Mouse (Mus musculus) hindbrain, embryonic 15.5 days (tissue): Measurements from ENCODE around the gene Olfr1164. TPM values are rescaled to one million over a fixed set of nuclear protein-coding genes. Genes with fewer than 3 reads are reported as not detected.

ENCODE experiments used
- ATAC-seq: fragments of 200-750 bp; cut with Nextera tagmentation; 2 replicates; pipeline ENCODE4 v1.8.0; 2017; ENCODE audit warnings: low read depth, moderate number of reproducible peaks, moderate TSS enrichment; ENCODE audit not compliant: low FRiP score
- H3K27ac ChIP-seq: fragments of 300-500 bp; sonication (generic); replicated peaks from 2 replicates; pipeline ENCODE4 v1.5.1; 2015; ENCODE audit warnings: mild to moderate bottlenecking, inconsistent platforms
- H3K27me3 ChIP-seq: fragments of 300-500 bp; sonication (generic); 2 replicates; pipeline ENCODE4 v1.6.1; 2015; ENCODE audit warnings: control low read depth, inconsistent platforms
- H3K36me3 ChIP-seq: fragments of 300-500 bp; sonication (generic); 2 replicates; pipeline ENCODE4 v1.6.1; 2015; ENCODE audit warnings: control low read depth, inconsistent platforms
- H3K4me1 ChIP-seq: fragments of 300-500 bp; sonication (generic); replicated peaks from 2 replicates; pipeline ENCODE4 v1.6.1; 2015; ENCODE audit warnings: control low read depth, inconsistent platforms
- H3K4me2 ChIP-seq: fragments of 300-500 bp; sonication (generic); 2 replicates; pipeline ENCODE4 v1.6.1; 2015; ENCODE audit warnings: moderate library complexity, mild to moderate bottlenecking, inconsistent platforms
- H3K4me3 ChIP-seq: fragments of 300-500 bp; sonication (generic); 2 replicates; pipeline ENCODE4 v1.5.1; 2015; ENCODE audit warnings: mild to moderate bottlenecking, inconsistent platforms
- H3K9ac ChIP-seq: fragments of 300-500 bp; sonication (generic); 2 replicates; pipeline ENCODE4 v1.6.1; 2015; ENCODE audit warnings: inconsistent platforms
- H3K9me3 ChIP-seq: fragments of 300-500 bp; sonication (generic); 2 replicates; pipeline ENCODE4 v1.6.1; 2016; ENCODE audit warnings: control low read depth, inconsistent platforms
- WGBS: fragments of 180-500 bp; shearing (Covaris S2); methylation state at CpG from one replicate; pipeline ENCODE4 v1.1.7; 2015; 5-methylcytosine and 5-hydroxymethylcytosine counted together
- polyA plus RNA-seq: library from polyadenylated mRNA; unstranded; fragments of >200 nt; fragmentation: Nextera tagmentation; extraction: Ambion mirVana; gene quantifications from 2 replicates; pipeline ENCODE4 v1.2.1, GENCODE M21; 2015

Gene Olfr1164
- not detected in 2 replicates for polyA plus RNA-seq

- 78% methylated on average over 4 of the region's 4 CpGs for WGBS
Measured at GRCm38 (mm10) chr2:88093866-88094265, at the start of gene Olfr1164. TSS of gene Olfr1164 (minus strand) at chr2:88093966.

GRCm38 (mm10) chr2:88128172-88128571 is 34.4 kb upstream of the Olfr1164 start, which contains the start of gene Olfr1166:
TSS of gene Olfr1166 (minus strand) at chr2:88128272.
- H3K27me3 ChIP-seq = no peaks in the 10 kb centered on the region
- no peak within 1 kb of the TSS for H3K27ac ChIP-seq
- ATAC-seq = no peak
- H3K4me2 ChIP-seq = no peak within 1 kb of the TSS
- no peaks in the 10 kb centered on the region for H3K4me1 ChIP-seq
- H3K9me3 ChIP-seq = no peaks in the 10 kb centered on the region
- no peak within 1 kb of the TSS for H3K4me3 ChIP-seq
- WGBS = 83% methylated on average over 1 of the region's 1 CpGs
- no peak within 1 kb of the TSS for H3K9ac ChIP-seq
- no peaks in the 10 kb centered on the region for H3K36me3 ChIP-seq

More at GRCm38 (mm10) chr2:88093866-88094265, at the start of gene Olfr1164:
- no peaks in the 10 kb centered on the region for H3K36me3 ChIP-seq
- H3K9me3 ChIP-seq = no peaks in the 10 kb centered on the region
- H3K4me3 ChIP-seq = no peak within 1 kb of the TSS
- H3K4me1 ChIP-seq = no peaks in the 10 kb centered on the region
- H3K27me3 ChIP-seq = no peaks in the 10 kb centered on the region
- no peak within 1 kb of the TSS for H3K4me2 ChIP-seq
- no peak within 1 kb of the TSS for H3K9ac ChIP-seq
- no peak within 1 kb of the TSS for H3K27ac ChIP-seq
- ATAC-seq = no peak

- Histone ChIP-seq H3K27ac (no peak within 1 kb of the TSS), H3K27me3 (no peaks in the 10 kb centered on the region), H3K9ac (no peak within 1 kb of the TSS), H3K36me3 (no peaks in the 10 kb centered on the region), H3K4me1 (no peaks in the 10 kb centered on the region), H3K9me3 (no peaks in the 10 kb centered on the region), H3K4me2 (no peak within 1 kb of the TSS), H3K4me3 (no peak within 1 kb of the TSS)
- ATAC-seq = no peak
Measured at GRCm38 (mm10) chr2:88071730-88072129, 22.0 kb downstream of the Olfr1164 start, which contains the start of gene Olfr1163. TSS of gene Olfr1163 (minus strand) at chr2:88071830.

- ATAC-seq = no peak
- no peak overlapping the region for H3K27ac ChIP-seq
- no peaks in the 10 kb centered on the region for H3K9me3 ChIP-seq
- no peak overlapping the region for H3K9ac ChIP-seq
- no peak overlapping the region for H3K4me3 ChIP-seq
- no peaks in the 10 kb centered on the region for H3K27me3 ChIP-seq
- H3K4me2 ChIP-seq = no peak overlapping the region
- H3K36me3 ChIP-seq = no peaks in the 10 kb centered on the region
- 76% methylated on average over 2 of the region's 2 CpGs for WGBS
- no peaks in the 10 kb centered on the region for H3K4me1 ChIP-seq
Measured at GRCm38 (mm10) chr2:88063587-88063986, 30.2 kb downstream of the Olfr1164 start.

GRCm38 (mm10) chr2:88051029-88051428 is 42.7 kb downstream of the Olfr1164 start, which contains the start of gene Olfr1162:
TSS of gene Olfr1162 (minus strand) at chr2:88051129.
- H3K36me3 ChIP-seq = no peaks in the 10 kb centered on the region
- no peak within 1 kb of the TSS for H3K27ac ChIP-seq
- no peak within 1 kb of the TSS for H3K9ac ChIP-seq
- H3K4me1 ChIP-seq = no peaks in the 10 kb centered on the region
- no peak within 1 kb of the TSS for H3K4me3 ChIP-seq
- 82% methylated on average over 1 of the region's 1 CpGs for WGBS
- no peak for ATAC-seq
- no peaks in the 10 kb centered on the region for H3K9me3 ChIP-seq
- H3K27me3 ChIP-seq = no peaks in the 10 kb centered on the region
- H3K4me2 ChIP-seq = no peak within 1 kb of the TSS

Other genes with a start within 250 kb of the Olfr1164 start
- gene Olfr1150-ps1, start 250.0 kb downstream of the Olfr1164 start, polyA plus RNA-seq = not detected in 2 replicates
- gene Olfr1151, start 238.1 kb downstream of the Olfr1164 start, polyA plus RNA-seq = not detected in 2 replicates
- not detected in 2 replicates for gene Olfr1152, start 227.5 kb downstream of the Olfr1164 start, polyA plus RNA-seq
- 0.09 TPM in 1 of 2 replicates, not detected in the other for gene Olfr1153, start 199.0 kb downstream of the Olfr1164 start, polyA plus RNA-seq
- gene Olfr1154, start 188.8 kb downstream of the Olfr1164 start, polyA plus RNA-seq = not detected in 2 replicates
- gene Olfr1155, start 148.8 kb downstream of the Olfr1164 start, polyA plus RNA-seq = not detected in 2 replicates
- gene Olfr1156, start 140.9 kb downstream of the Olfr1164 start, polyA plus RNA-seq = not detected in 2 replicates
- gene Olfr1157, start 125.7 kb downstream of the Olfr1164 start, polyA plus RNA-seq = not detected in 2 replicates
- not detected in 2 replicates for gene Olfr74, start 119.3 kb downstream of the Olfr1164 start, polyA plus RNA-seq
- gene Olfr1158, start 103.9 kb downstream of the Olfr1164 start, polyA plus RNA-seq = not detected in 2 replicates
- gene Olfr1160, start 85.7 kb downstream of the Olfr1164 start, polyA plus RNA-seq = not detected in 2 replicates
- gene Olfr1161, start 71.2 kb downstream of the Olfr1164 start, polyA plus RNA-seq = not detected in 2 replicates
- not detected in 2 replicates for gene Olfr73, start 56.3 kb downstream of the Olfr1164 start, polyA plus RNA-seq
- gene Olfr1162, start 42.8 kb downstream of the Olfr1164 start, polyA plus RNA-seq = not detected in 2 replicates
- not detected in 2 replicates for gene Olfr1163, start 22.1 kb downstream of the Olfr1164 start, polyA plus RNA-seq
- gene Olfr1166, start 34.3 kb upstream of the Olfr1164 start, polyA plus RNA-seq = not detected in 2 replicates
- not detected in 2 replicates for gene Olfr1167, start 61.2 kb upstream of the Olfr1164 start, polyA plus RNA-seq
- gene Olfr1168, start 87.9 kb upstream of the Olfr1164 start, polyA plus RNA-seq = not detected in 2 replicates
- not detected in 2 replicates for gene Olfr1170, start 134.4 kb upstream of the Olfr1164 start, polyA plus RNA-seq
- not detected in 2 replicates for gene Olfr1173, start 185.9 kb upstream of the Olfr1164 start, polyA plus RNA-seq
- not detected in 2 replicates for gene Olfr1174-ps, start 221.2 kb upstream of the Olfr1164 start, polyA plus RNA-seq
- gene Olfr1175-ps, start 233.2 kb upstream of the Olfr1164 start, polyA plus RNA-seq = not detected in 2 replicates
- gene Olfr1176, start 242.8 kb upstream of the Olfr1164 start, polyA plus RNA-seq = not detected in 2 replicates